Mouse (Mus musculus): ENCODE measurements at regions not wholly inside any gene's neighbourhood (a gene's known extent, or its start where the extent isn't known, plus 50 kb on each side); places are given as distances from the start of the nearest gene placed in this dataset.

DNA sequence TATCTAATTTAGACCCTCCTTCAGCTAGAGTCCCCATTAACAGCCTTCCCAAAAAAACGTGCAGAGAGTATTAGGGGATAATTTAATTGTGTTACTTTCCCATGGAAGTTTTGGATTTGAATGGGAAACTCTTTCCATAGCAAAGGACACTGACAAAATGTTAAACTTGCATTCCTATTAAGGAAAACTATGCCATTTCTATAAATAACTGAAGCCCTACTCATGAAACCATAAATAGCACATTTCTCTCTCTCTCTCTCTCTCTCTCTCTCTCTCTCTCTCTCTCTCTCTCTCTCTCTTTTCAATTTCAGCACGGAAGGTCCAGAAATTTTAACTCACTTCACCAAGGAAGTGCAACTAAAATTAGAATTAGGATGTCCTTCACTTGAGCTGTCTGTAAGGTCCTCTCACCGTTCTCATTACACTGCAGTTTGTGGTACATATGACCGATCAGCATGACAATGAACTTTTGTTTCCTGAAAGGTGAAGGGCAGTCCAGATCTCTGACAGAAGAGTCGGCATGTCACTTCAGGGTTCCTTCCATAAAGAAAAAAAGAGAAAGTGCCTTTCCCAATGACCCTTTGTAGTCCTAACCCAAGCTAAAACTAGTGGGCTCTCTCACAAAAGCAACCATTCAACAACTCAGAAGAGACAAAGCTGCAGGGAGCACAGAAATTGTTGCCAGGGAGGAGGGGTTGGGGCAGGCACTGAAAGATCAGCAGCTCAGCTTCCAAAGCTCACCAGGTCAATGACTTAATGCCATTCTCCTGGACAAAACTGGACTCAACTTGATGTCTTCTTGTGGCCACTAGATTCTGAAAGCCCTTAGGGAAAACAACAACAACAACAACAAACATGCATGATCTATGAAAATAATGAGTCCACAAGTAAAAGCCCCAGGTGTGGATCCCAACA lies 696.9 kb downstream of the Diaph3 start:
- DNase-seq (ENCODE audit: low spot score in 2 of 2) = no peak

DNA sequence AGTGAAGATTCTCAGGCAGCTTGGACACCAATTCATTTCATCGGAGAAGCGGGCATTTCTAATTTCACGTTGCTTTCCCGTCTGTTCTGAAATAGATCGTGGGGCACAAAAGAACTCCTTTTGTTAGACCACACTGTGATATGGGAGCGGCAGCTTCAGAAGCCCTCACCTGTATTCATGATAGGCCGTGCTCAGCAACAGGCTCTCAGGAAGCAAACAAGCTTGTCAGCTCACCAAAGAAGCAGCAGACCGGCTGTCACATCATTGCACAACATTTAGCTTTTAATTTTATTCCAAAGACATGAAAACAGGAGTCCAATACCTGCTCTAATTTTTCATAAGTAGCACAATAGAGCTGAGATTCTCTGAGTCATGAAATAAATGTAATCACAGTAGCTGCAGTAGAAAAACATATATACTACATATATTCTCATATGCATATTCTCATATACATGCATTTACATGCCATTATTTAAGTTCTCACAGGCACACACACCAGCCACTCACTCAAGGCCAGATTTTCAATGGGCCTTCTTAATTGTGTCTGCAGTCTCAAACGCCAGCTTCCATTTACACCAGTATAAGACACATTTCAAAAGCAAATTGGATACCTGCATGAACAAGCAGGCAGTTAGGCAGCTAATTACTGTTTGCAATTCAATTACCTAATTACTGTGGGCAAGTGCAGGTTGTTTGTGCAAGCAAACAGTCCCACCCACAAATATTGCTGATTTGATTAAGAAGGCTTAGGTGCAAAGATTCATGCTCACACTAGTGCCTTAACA lies 698.9 kb downstream of the Diaph3 start:
- DNase-seq (ENCODE audit: low spot score in 2 of 2) = no peak

DNA sequence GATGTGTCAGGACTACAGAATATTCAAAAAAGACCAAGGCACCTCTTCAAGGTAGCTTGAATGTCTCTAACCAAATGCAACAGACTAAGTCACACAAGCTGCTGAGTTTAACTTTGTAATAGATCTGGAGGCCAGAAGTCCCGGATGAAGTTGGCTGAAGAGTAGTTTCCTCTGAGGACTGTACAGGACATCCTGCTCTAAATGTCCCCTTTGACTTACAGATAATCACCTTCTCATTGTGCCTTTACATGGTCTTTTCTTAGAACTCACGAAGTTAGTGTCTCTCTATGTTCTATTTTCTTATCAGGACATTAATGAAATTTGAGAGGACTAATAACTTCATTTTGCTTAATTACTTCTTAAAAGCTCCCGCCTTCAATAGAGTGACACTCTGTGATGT lies 703.7 kb downstream of the Diaph3 start:
- no peak for DNase-seq (ENCODE audit: low spot score in 2 of 2)

DNA sequence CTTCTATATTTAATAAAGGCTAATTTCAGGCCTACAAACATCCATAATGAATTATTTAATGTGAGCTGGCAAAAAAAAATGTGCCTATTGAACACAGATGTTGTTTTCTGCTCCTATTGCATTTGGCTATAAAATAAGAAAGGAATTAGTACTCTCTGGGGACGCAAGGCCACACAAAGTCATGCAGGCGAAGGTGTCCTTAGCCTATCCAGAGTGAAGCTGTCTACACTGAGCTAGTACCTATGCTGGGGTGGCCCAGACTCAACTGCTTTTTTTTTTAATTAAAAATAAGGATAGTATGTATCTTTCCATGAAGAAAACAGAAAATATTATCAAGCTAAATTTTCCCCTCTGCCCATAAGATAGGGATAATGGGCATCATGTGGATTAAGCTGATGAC lies 705.7 kb downstream of the Diaph3 start:
- no peak for DNase-seq (ENCODE audit: low spot score in 2 of 2)

DNA sequence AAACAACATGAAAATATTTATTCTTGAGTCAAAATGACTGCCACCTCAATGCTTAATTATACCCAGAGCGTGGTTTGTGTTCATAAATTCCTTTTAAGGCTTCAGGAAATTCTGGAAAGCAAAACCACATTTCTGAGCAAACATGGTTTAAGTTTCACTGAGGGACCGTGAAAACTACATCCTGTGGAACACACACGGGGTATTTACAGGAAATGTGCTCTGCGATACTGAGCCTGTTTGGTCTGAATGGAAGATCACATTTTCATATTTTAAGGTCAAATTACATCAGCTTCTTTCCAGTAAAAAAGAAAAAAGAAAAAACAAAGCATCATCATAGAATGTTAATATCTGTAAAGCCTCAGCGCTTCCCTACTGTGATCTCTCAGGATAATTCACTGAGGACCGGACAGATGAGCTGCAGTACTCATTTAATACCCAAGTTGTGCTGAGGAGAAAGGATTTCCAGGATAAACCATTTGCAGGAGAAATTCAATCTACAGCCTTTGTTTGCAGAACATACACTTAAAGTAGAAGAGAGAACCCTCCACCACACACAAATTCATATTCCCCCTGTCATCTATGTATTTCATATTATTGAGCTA lies 709.7 kb downstream of the Diaph3 start:
- no peak for DNase-seq (ENCODE audit: low spot score in 2 of 2)

DNA sequence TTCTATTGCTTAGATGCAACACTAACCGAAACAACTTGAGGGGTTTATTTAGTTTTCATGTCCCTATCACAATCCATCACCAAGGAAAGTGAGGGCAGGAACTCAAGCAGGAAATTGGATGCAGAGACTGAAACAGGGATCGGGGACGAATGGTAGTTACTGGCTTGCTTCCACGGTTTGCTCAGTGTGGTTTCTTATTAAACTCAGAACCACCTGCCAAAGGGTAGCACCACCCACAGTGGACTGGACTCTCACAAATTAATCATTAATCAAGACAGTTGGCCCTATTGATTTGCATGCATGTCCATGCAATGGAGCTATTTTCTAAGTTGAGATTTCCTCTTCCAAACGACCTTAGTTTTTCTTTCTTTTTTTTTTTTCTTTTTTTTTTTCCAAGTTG lies 719.2 kb downstream of the Diaph3 start:
- DNase-seq (ENCODE audit: low spot score in 2 of 2) = no peak

DNA sequence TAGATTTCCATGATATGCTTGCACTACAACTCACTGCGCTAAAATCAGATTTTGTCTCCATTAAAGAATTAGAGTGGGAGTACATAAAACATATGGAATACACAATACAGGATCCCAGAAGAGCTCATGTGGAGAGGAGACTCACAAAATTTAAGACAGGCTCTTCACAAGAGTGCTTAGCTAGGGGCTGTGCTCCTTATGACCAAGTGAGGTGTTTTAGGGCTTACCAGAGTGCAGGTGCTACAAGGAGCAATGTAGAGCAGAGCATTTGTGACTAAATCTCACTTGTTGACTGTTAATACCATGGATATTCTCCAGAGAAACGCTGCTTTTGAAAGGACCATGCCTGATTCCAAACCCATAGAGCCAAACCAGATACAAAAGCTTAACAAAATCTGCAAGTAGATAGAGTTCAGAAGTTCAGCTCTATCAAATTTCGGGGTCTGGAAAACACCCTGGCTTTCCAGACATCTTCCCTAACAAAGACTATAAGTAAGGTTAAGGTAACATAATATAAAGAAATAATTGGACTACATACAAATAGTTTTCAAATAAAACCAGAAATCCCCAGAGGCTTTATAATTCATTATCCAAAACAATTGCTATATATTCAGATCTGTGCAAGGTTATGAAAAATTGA lies 721.0 kb downstream of the Diaph3 start:
- DNase-seq (ENCODE audit: low spot score in 2 of 2) = no peak

DNA sequence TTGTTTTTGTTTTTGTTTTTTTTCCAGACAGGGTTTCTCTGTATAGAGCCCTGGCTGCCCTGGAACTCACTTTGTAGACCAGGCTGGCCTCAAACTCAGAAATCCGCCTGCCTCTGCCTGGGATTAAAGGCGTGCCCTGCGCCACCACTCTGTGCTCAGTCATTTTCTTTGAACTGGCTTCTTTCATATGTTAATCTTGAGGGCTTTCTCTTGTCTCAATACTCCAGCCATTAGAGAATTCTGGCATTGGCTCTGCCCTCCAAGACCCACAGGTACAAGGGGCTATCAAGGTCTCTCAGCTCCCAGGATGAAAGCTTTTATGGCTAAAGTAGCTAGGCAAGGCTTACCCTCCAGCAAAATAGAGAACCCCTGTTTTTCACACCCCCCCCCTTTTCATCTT lies 744.2 kb downstream of the Diaph3 start:
- no peak for DNase-seq (ENCODE audit: low spot score in 2 of 2)

DNA sequence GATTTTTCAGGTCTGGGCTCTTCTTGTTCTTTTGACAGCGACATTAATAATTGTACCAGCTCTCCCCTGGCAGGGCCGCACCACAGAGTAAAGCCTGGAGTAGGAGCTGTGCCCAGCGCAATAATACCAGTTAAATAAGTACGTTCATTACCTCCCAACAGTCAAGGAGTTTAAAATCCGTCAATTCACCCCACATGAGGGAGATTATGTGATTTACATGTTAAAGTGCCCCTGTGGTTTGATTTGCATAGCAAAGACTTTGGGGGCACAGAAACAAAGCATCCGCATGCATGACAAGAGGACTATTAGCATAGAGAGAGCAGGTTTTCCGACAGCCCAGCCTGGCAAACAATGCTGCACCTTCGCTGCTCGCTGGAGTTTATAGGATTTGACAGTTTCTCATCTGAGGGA lies 745.1 kb downstream of the Diaph3 start:
- no peak for DNase-seq (ENCODE audit: low spot score in 2 of 2)

DNA sequence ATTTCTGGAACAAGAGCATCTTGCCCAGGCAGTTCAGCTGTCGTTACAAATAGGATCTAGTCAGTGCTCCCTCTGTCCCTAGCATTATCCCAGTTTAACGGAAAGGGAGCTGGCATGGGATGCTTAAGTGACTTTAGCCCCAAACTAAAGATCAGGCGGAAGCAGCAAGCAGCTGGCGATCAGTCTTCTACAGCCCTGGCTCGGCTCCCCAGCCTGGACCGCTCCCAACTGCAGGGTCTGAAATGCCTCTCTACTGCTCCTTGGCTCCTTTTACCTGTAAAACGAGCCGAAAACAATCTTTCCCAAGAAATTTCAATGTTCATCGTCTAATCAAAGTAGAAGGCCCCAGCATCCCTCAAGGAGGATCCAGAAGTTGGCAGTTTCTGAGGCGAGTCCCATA lies 745.5 kb downstream of the Diaph3 start:
- no peak for DNase-seq (ENCODE audit: low spot score in 2 of 2)

DNA sequence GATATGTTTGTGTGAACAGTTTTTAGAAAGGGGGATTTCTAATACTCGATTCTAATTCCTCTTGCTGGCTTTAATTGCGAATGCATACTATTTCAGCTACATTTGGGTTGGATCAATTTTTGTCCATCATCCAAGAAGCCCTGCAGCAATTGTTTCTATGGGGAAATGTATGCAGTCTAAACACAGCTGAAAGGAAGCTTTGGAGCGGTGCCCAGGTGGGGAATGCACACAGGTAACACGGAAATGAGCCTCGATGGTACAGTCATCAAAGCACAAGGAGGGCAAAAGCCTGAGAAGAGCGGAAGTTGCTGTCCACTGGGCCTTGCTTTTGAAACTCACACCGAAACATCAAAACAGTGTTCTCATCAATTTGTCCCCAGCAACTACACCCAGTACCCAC lies 746.0 kb downstream of the Diaph3 start:
- DNase-seq (ENCODE audit: low spot score in 2 of 2) = no peak

DNA sequence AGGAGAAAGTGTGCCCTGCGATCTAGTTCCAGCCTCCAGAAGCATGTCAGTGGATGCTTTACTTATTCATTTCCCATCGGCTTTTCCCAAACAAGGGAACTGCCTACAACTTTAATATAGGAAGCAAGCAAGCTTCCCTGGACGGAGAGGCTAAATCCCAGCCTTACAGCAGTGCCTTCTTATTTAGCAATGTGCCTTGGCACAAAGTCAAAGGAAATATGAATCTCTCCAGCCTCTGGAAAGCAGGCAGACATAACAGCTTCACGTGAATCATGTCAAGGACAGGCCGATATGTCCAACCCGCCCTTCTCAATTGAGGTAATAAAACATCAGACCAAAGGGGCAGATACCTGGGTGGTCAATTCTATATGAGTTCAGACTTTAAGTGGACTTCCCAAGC lies 755.9 kb downstream of the Diaph3 start:
- DNase-seq (ENCODE audit: low spot score in 2 of 2) = no peak

DNA sequence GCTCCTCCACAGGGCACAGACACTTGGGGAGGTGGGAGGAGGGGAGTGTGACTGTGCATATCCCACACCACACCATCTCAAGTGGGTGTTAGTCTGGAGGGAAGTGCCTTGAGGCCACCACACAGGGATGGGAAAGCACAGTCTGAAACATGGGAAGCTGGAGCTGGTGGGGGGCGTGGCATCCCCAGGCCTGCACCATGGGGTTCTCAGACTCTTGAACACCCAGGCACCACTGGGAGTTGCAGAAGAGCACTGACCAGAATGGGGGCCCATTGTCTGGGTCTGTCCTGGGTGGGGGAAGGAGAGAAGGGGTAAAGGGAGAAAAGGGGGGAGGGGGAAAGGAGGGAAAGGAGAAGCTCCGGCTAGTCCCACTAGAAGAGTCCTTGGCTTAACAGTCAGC lies 776.0 kb downstream of the Diaph3 start:
- no peak for DNase-seq (ENCODE audit: low spot score in 2 of 2)

DNA sequence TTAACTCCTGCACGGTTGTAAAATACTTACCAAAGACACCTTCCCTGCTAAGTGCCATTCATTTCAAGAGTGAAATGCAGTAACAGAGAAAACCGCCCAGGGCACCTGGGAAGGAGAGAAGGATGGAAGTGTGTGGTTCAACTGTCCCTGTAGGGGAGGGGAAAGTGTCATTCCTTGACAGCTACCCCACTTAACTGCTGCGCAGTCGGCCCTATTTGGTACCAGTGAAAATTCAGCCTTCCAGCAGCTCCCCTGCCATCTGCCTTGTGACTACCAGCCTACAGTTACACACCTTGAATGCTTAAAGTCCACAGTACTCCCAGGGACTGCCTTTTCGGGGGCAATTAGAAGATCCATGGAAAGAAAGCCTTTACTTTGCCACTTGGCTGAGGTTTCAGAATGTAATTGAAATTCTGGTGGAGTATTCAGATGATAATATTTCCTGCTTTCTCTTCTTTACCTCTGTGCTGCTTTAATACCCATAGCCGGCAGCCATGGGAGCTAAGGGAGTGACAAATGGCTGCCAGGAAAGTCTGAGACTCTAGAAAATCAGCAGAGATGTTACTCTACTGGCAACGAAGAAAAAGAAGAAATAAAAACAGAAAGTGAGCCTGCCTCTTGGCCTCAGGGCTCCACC lies 780.5 kb downstream of the Diaph3 start:
- DNase-seq (ENCODE audit: low spot score in 2 of 2) = no peak

DNA sequence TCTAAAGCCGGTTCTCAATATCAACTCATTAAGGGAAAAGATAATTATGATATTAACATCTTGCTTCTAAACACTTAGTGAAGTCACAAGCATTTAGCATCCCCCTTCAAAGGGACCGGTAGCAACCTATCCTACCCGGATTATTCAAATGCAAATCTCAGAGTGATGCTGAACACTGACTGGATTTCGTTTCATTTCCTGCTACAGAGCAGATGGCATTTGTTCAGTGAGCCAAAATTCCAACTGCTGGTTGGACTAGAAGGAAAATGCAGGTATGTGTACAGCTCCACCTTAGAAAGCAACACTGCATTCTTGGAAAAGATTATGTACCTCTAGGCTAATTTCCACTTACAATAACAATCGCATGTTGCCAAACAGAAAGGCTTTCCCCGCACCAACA lies 782.5 kb downstream of the Diaph3 start:
- DNase-seq (ENCODE audit: low spot score in 2 of 2) = no peak

DNA sequence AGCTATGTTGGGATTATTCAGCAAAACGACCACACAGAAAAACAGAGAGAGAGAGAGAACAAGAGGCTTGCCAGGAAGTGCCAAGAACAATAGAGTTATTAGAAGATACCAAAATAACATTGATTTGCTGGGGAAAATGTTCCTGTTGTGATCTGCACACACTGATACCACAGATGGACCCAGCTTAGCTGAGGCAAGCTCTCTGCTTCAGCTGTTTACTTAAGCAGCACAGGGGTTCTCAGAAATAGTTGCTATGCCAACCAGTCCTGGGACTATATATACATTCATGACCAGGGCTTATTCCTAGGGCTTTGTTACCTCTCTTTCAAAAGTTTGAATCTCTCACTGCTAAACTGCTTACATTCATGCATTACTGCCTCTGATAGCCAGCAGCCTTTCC lies 790.5 kb downstream of the Diaph3 start:
- DNase-seq (ENCODE audit: low spot score in 2 of 2) = peak in 1 of 2 experiments; percentile 19

DNA sequence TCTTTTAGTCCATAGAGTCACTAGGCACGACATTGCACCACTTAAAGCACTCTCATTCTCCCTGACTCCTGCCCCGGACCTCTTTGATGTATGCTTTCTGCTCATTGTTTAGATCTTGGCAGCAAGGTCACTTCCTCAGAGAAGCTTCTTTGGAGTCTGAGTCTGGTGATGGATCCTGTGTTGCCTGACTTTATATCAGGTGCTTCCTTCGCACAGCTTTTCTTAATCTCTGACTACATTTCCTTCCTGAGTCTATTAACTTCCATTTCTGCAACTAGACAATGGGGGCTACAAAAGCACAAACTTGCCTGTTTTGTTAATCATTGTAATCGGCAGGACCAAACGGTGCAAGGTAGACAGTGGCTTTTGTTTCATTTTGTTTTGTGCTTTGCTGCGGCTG lies 802.0 kb downstream of the Diaph3 start:
- no peak for DNase-seq (ENCODE audit: low spot score in 2 of 2)

DNA sequence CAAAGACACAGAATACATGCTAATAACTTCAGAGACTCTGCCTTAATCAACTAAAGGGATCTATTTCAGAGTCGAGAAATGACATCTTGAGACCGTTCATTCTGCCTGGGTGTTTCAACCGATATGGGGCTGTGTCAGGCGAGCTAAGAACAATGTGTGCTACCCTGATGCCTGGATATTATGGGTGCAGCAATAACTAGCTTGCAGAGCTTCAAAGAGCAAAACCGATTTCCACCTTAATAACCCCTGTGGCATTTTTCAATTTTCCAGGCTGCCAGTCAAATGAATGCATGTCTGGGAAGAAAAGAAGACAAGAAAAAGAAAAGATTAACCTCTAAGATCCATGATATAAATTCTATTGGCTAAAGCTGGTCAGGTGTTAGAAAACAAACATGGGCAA lies 804.0 kb downstream of the Diaph3 start:
- no peak for DNase-seq (ENCODE audit: low spot score in 2 of 2)

DNA sequence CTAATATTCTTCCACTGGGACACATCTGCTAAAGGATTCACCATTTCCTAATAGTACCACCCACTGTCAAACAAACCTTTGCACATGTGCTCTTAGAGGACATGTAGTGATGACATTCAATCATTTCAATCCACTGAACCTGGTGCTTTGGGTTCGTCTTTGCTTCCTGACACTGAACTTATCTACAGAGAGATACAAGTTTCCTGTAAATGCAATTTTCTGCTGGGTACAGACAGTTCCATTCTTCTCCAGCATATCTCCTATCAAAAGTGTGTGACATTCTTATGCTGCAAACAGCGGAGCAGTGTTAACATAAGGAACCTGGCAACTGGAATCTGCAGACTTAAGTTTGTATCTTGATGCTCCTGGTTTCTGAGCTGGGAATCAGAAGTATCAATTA lies 805.8 kb downstream of the Diaph3 start:
- no peak for DNase-seq (ENCODE audit: low spot score in 2 of 2)

DNA sequence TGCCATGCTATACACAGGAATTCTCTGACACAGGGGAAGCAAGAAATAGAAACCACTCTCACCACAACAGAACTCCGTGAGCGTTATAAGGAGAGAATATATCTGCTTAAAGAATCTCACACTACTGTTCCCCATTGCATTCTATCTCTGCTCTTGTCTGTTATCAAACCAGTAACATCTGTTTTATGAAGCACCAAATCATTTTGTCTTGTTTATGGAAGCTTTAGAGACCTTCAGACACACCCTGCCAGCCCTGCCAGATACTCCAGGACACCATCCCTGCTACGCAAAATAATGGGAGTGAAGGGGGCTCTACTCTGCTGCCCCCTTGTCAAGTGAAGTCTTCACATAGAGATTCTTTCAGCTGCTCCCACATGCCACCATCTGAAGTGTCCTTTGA lies 811.9 kb downstream of the Diaph3 start:
- no peak for DNase-seq (ENCODE audit: low spot score in 2 of 2)

DNA sequence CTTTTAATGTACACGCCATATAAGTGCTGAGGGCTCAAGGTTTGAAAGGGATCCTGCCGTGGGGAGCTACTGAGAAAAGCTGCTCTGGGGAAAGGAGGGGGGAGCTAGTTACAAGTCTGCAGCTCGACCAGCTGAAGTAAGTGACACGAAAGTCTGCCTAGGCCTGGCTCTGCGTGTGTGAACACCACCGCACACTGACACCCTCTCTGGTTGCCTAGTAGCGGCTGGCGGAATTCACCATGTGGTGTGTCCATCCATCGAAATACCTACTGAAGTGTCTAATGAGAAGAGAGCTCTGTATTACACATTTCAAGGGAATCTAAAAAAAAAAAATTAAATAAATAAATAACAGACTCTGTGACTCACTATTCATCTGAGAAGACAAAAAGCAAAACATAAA lies 813.4 kb downstream of the Diaph3 start:
- peak; percentile 56 to 57 for DNase-seq (ENCODE audit: low spot score in 2 of 2)

DNA sequence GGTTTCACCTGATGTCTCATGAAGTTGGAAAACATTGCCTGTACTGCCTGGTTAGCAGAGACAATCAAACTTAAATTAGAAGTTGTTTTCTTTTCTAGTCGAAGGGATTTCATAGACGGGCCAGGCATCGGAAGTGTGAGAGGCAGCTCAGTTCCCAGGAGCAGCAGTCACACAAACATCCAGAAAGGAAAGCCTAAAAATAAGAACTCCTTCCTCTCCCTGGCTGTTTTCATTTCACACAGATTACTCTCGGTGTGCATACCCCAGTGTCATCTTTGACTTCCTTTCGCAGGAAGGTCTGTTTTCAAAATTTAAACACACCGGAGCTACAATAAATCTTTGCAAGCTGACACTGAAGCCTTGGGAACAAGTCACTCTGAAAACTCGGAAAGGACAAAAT lies 818.7 kb downstream of the Diaph3 start:
- no peak for DNase-seq (ENCODE audit: low spot score in 2 of 2)

Measured in right cerebral cortex, adult 2 months (tissue).